Comparison of ENCODE assay signal across 9 mouse cellular contexts in genomic region chr7:77771711-77772449, GRCm38 (mm10).
A peak's percentile ranks its signal among the peaks of the same experiment; 100 is the strongest.
DNase-seq lines count a peak whose midpoint lies in the region; TF ChIP-seq lines count a peak whose summit lies in the region.
"Had no signal": no experiment of that assay in that cellular context is flagged by ENCODE, and none has a peak within 500 bp of the region (broad histone marks: within the 10 kb centered on the region; RNA-seq: fewer than 3 reads in every experiment).

No protein-coding gene starts in this region.

- no peaks in the 10 kb centered on the region for H3K36me3 ChIP-seq in thymus, adult 2 months (ENCODE audit: control insufficient read depth, insufficient read depth, low read length)
- H3K36me3 ChIP-seq: liver, embryonic 15.5 days had no signal

- no peak for TF ChIP-seq POLR2A in thymus, adult 2 months (IDR thresholded peaks at IDR 0.05; ENCODE audit: control insufficient read depth, extremely low read depth, insufficient read depth, low read length, poor library complexity)

- no peak overlapping the region for H3K27ac ChIP-seq in thymus, adult 2 months (ENCODE audit: control insufficient read depth, insufficient read depth, low read length)
- H3K27ac ChIP-seq: liver, embryonic 15.5 days had no signal

- H3K4me1 ChIP-seq in thymus, adult 2 months (replicated peaks; ENCODE audit: control insufficient read depth, insufficient read depth, low read length), result no peaks in the 10 kb centered on the region
- H3K4me1 ChIP-seq: liver, embryonic 15.5 days had no signal

- DNase-seq in adrenal gland, adult (ENCODE audit: inconsistent age in 2 of 2, low spot score in 1 of 2), result peak; percentile 55 to 79
- no peak for DNase-seq in adrenal gland, postnatal 4 days (ENCODE audit: low spot score in 2 of 2)
- DNase-seq in brain, embryonic 18.5 days (ENCODE audit: low read depth, low spot score), result peak; percentile 49
- peak; percentile 17 for DNase-seq in heart, postnatal 4 days
- peak; percentile 57 to 64 for DNase-seq in layer of hippocampus, adult 8-10 months (ENCODE audit: low spot score in 2 of 2)
- DNase-seq in neural tube, embryonic 10.5 days (ENCODE audit: extremely low spot score, low spot score), result peak; percentile 23
- DNase-seq in B cell, adult 2 months, result no peak
- DNase-seq in thymus, adult 2 months, result no peak

- 73% methylated on average over 11 of the region's 11 CpGs for WGBS in thymus, adult 2 months

- H3K4me3 ChIP-seq in thymus, adult 2 months (ENCODE audit: control insufficient read depth, insufficient read depth, low read length), result no peak overlapping the region
- H3K4me3 ChIP-seq: liver, embryonic 15.5 days had no signal

- no peaks in the 10 kb centered on the region for H3K27me3 ChIP-seq in thymus, adult 2 months (ENCODE audit: control insufficient read depth, insufficient read depth, low read length)
- H3K27me3 ChIP-seq: liver, embryonic 15.5 days had no signal

- no peak for TF ChIP-seq CTCF in thymus, adult 2 months (IDR thresholded peaks at IDR 0.05; ENCODE audit: borderline replicate concordance, control insufficient read depth, extremely low read depth, insufficient read depth, low read length, poor library complexity)

Comparison
In these comparisons a context has a peak if more than half of its experiments do, and no peak if none do; other contexts are left out.
1. DNase-seq: peak in adrenal gland, adult (2 of 2), brain, embryonic 18.5 days (single experiment), heart, postnatal 4 days (single experiment), layer of hippocampus, adult 8-10 months (2 of 2) and neural tube, embryonic 10.5 days (single experiment); none in adrenal gland, postnatal 4 days (0 of 2), B cell, adult 2 months (0 of 2) and thymus, adult 2 months (single experiment).